Comparison of ENCODE assay signal across 8 mouse cellular contexts in the genomic region with DNA sequence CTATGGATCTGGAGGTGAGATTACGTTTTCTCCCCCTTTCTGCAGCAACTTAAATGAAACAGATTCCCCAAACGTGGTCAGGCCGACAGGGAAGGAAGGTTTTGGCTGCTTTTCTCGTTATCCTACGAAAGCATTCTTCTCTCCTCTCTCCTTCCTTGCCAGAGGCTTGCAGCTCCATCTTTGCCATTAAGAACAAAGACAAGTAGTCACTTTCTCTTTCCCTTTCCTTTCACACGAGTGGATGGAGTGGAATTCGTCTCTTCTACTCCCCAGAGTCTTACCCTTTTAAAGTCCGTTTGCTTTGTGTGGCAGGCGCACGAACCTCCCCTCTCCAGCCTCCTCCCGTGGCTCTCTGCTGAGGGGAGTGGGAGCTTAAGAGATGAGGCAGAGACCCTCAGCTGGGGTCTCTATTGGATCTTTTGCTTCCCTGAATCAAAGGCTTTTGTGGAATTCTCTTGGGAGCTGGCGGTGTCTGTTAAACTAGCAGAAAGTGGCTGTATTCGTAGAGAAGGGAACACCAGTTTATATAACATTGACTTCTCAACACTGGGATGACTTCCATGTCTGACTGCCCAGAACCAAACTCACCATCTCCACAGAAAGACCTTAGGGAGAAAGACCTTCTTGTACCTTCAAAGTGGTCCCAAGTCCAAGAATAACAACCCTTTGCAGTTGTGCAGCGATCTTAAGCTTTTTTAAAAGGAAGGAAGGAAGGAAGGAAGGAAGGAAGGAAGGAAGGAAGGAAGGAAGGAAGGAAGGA. TPM values are rescaled to one million over a fixed set of nuclear protein-coding genes. Genes with fewer than 3 reads are reported as not detected.
A peak's percentile ranks its signal among the peaks of the same experiment; 100 is the strongest.
DNase-seq lines count a peak whose midpoint lies in the region; ATAC-seq and TF ChIP-seq lines count a peak whose summit lies in the region.

No protein-coding gene starts in this region.

- H3K27ac ChIP-seq in heart, adult 2 months: peak overlapping the region; percentile 94
- no peak overlapping the region for H3K27ac ChIP-seq in ES-Bruce4 (ENCODE audit: insufficient read depth, low read length)
- H3K27ac ChIP-seq in forebrain, embryonic 10.5 days: peak overlapping the region; percentile 85
- H3K27ac ChIP-seq in limb, embryonic 11.5 days (replicated peaks; ENCODE audit: low read depth, low read length): no peak overlapping the region; the same call in 1 of the 2 replicates
- peak overlapping the region; percentile 89 for H3K27ac ChIP-seq in olfactory bulb, adult 2 months (ENCODE audit: insufficient read depth, low read depth, low read length)

- ATAC-seq in limb, embryonic 11.5 days (ENCODE audit: insufficient number of reproducible peaks, low FRiP score, low TSS enrichment, low read depth): no peak

- WGBS in heart, adult 2 months: 1% methylated on average over 14 of the region's 14 CpGs
- 2% methylated on average over 14 of the region's 14 CpGs for WGBS in forebrain, embryonic 10.5 days
- WGBS in limb, embryonic 11.5 days: 8% methylated on average over 14 of the region's 14 CpGs
- under 1% methylated on average over 14 of the region's 14 CpGs for WGBS in olfactory bulb, adult 2 months

- peaks cover 33% of the 10 kb centered on the region for H3K36me3 ChIP-seq in heart, adult 2 months (ENCODE audit: control insufficient read depth, insufficient read depth, low read length)
- H3K36me3 ChIP-seq in ES-Bruce4 (ENCODE audit: control insufficient read depth, insufficient read depth, low read length, poor library complexity, severe bottlenecking): no peaks in the 10 kb centered on the region
- H3K36me3 ChIP-seq in forebrain, embryonic 10.5 days (replicated peaks): no peaks in the 10 kb centered on the region
- H3K36me3 ChIP-seq in limb, embryonic 11.5 days (ENCODE audit: control insufficient read depth, insufficient read depth, low read length): no peaks in the 10 kb centered on the region

- peak overlapping the region; percentile 85 for H3K9ac ChIP-seq in heart, adult 2 months (ENCODE audit: low read depth, low read length)
- H3K9ac ChIP-seq in ES-Bruce4 (ENCODE audit: low read depth, poor library complexity, severe bottlenecking): peak overlapping the region; percentile 84
- H3K9ac ChIP-seq in limb, embryonic 11.5 days (ENCODE audit: low read length): peak overlapping the region; percentile 61

- TF ChIP-seq POLR2A in heart, adult 2 months (IDR thresholded peaks at IDR 0.05; ENCODE audit: insufficient read depth, low read depth, low read length): no peak
- no peak for TF ChIP-seq POLR2A in ES-Bruce4 (IDR thresholded peaks at IDR 0.05; ENCODE audit: insufficient read depth, low read length)
- TF ChIP-seq POLR2A in olfactory bulb, adult 2 months (IDR thresholded peaks at IDR 0.05; ENCODE audit: insufficient read depth, low read depth, low read length): no peak

- H3K79me2 ChIP-seq in heart, adult 2 months (replicated peaks; ENCODE audit: control insufficient read depth, insufficient read depth, low read length): no peaks in the 10 kb centered on the region

- no peak for TF ChIP-seq EP300 in heart, adult 2 months (IDR thresholded peaks at IDR 0.05; ENCODE audit: insufficient read depth, low read depth, low read length)
- no peak for TF ChIP-seq EP300 in ES-Bruce4 (IDR thresholded peaks at IDR 0.05; ENCODE audit: insufficient read depth, low read depth, low read length)

- TF ChIP-seq CTCF in heart, adult 2 months (IDR thresholded peaks at IDR 0.05): no peak
- no peak for TF ChIP-seq CTCF in ES-Bruce4 (IDR thresholded peaks at IDR 0.05; ENCODE audit: low read depth, low read length)
- TF ChIP-seq CTCF in olfactory bulb, adult 2 months (IDR thresholded peaks at IDR 0.05; ENCODE audit: insufficient read depth, low read depth, low read length): no peak

- no peaks in the 10 kb centered on the region for H3K9me3 ChIP-seq in ES-Bruce4 (replicated peaks; ENCODE audit: control insufficient read depth, insufficient read depth, low read length, poor library complexity, severe bottlenecking)
- H3K9me3 ChIP-seq in forebrain, embryonic 10.5 days: no peaks in the 10 kb centered on the region
- no peaks in the 10 kb centered on the region for H3K9me3 ChIP-seq in limb, embryonic 11.5 days (ENCODE audit: control insufficient read depth, low read length)

- no peak for DNase-seq in heart, adult 2 months
- DNase-seq in heart, postnatal 4 days: no peak
- no peak for DNase-seq in forebrain, embryonic 10.5 days (ENCODE audit: extremely low spot score, low spot score)
- DNase-seq in limb, embryonic 11.5 days (ENCODE audit: low spot score): peak; percentile 36
- no peak for DNase-seq in spleen, adult 18-20 months
- DNase-seq in layer of hippocampus, adult 18-20 months (ENCODE audit: low spot score in 2 of 2): no peak

- peak overlapping the region; percentile 77 for H3K4me3 ChIP-seq in heart, adult 2 months
- H3K4me3 ChIP-seq in ES-Bruce4 (ENCODE audit: low read depth, low read length): peak overlapping the region; percentile 61
- H3K4me3 ChIP-seq in forebrain, embryonic 10.5 days: peak overlapping the region; percentile 59
- H3K4me3 ChIP-seq in limb, embryonic 11.5 days (ENCODE audit: low read depth, low read length): peak overlapping the region; percentile 41
- H3K4me3 ChIP-seq in olfactory bulb, adult 2 months (ENCODE audit: insufficient read depth, low read depth, low read length): peak overlapping the region; percentile 91

- no peaks in the 10 kb centered on the region for H3K27me3 ChIP-seq in heart, adult 2 months (ENCODE audit: control insufficient read depth, insufficient read depth, low read length)
- H3K27me3 ChIP-seq in ES-Bruce4 (ENCODE audit: control insufficient read depth, insufficient read depth, low read length, poor library complexity, severe bottlenecking): no peaks in the 10 kb centered on the region
- H3K27me3 ChIP-seq in forebrain, embryonic 10.5 days (ENCODE audit: poor library complexity, severe bottlenecking): peaks cover 21% of the 10 kb centered on the region
- H3K27me3 ChIP-seq in limb, embryonic 11.5 days (ENCODE audit: control insufficient read depth, insufficient read depth, low read length): no peaks in the 10 kb centered on the region

- peak overlapping the region; percentile 92 for H3K4me2 ChIP-seq in limb, embryonic 11.5 days (ENCODE audit: low read depth, severe bottlenecking)

- intact Hi-C loops in heart, adult 2 months (cut with DNase I): loop anchor here (2.0 to 5.0 kb wide), 4 partner anchors 16 to 121 kb away; a partner anchor contains a TSS

- H3K4me1 ChIP-seq in heart, adult 2 months (ENCODE audit: control insufficient read depth, insufficient read depth, low read length): peaks cover 35% of the 10 kb centered on the region
- H3K4me1 ChIP-seq in ES-Bruce4 (ENCODE audit: control insufficient read depth, insufficient read depth, low read length): peaks cover 10% of the 10 kb centered on the region
- H3K4me1 ChIP-seq in forebrain, embryonic 10.5 days: peaks cover 42% of the 10 kb centered on the region
- H3K4me1 ChIP-seq in limb, embryonic 11.5 days (ENCODE audit: control insufficient read depth, insufficient read depth, low read length): peaks cover 3% of the 10 kb centered on the region; the same call in 1 of the 2 replicates
- peaks cover 27% of the 10 kb centered on the region for H3K4me1 ChIP-seq in olfactory bulb, adult 2 months (ENCODE audit: control insufficient read depth, insufficient read depth, low read length)

RNA-seq across cellular contexts. Expression of a gene that starts 1.0 kb away (rescaled TPM):
- 10 to 100 TPM; 29.4 to 36.4 TPM for total RNA-seq in heart, adult 2 months (2021)
- 29.5 and 36.2 TPM in 2 replicates for polyA plus RNA-seq in heart, adult 2 months (2012; rRNA removed)
- total RNA-seq in heart, postnatal 4 days (2021): 10 to 100 TPM; 11.7 to 12.0 TPM
- polyA plus RNA-seq in ES-Bruce4 (2011; ENCODE audit: insufficient read depth, insufficient read length, low read depth, missing spikeins): 17.0 TPM in 2 replicates
- 5.6 and 6.2 TPM in 2 replicates for polyA plus RNA-seq in forebrain, embryonic 10.5 days (2016; fragmentation: Nextera tagmentation; extraction: Ambion mirVana)
- 10.2 and 11.5 TPM in 2 replicates for polyA plus RNA-seq in limb, embryonic 11.5 days (2014; fragmentation: Nextera tagmentation; extraction: Ambion mirVana)
- polyA plus RNA-seq in olfactory bulb, adult 2 months (2012; ENCODE audit: insufficient read depth, insufficient read length, low replicate concordance, missing spikeins): not detected in 2 replicates
- total RNA-seq in layer of hippocampus, adult 18-20 months (2021): 10 to 100 TPM; 41.6 to 46.5 TPM

RNA-seq across cellular contexts. Expression of a gene that starts 42.5 kb away (rescaled TPM):
- total RNA-seq in heart, adult 2 months (2021): 10 to 100 TPM; 19.4 to 30.8 TPM
- 16.3 and 19.9 TPM in 2 replicates for polyA plus RNA-seq in heart, adult 2 months (2012; rRNA removed)
- 10 to 100 TPM; 38.5 to 41.6 TPM for total RNA-seq in heart, postnatal 4 days (2021)
- polyA plus RNA-seq in ES-Bruce4 (2011; ENCODE audit: insufficient read depth, insufficient read length, low read depth, missing spikeins): 55.6 and 62.5 TPM in 2 replicates
- 96.7 and 111 TPM in 2 replicates for polyA plus RNA-seq in forebrain, embryonic 10.5 days (2016; fragmentation: Nextera tagmentation; extraction: Ambion mirVana)
- polyA plus RNA-seq in limb, embryonic 11.5 days (2014; fragmentation: Nextera tagmentation; extraction: Ambion mirVana): 64.6 and 72.3 TPM in 2 replicates
- polyA plus RNA-seq in olfactory bulb, adult 2 months (2012; ENCODE audit: insufficient read depth, insufficient read length, low replicate concordance, missing spikeins): not detected in 2 replicates
- 10 to 100 TPM; 50.6 to 51.5 TPM for total RNA-seq in layer of hippocampus, adult 18-20 months (2021)

Comparison
In these comparisons a context has a peak if more than half of its experiments do, and no peak if none do; other contexts are left out.
1. H3K27ac ChIP-seq: peak in heart, adult 2 months (single experiment), forebrain, embryonic 10.5 days (single experiment) and olfactory bulb, adult 2 months (single experiment); none in ES-Bruce4 (single experiment) and limb, embryonic 11.5 days (single experiment).
2. H3K4me3 ChIP-seq: peak in every context shown above with its lines; median percentile 91 in olfactory bulb, adult 2 months; 77 in heart, adult 2 months; 61 in ES-Bruce4; 59 in forebrain, embryonic 10.5 days; 41 in limb, embryonic 11.5 days.
3. Peak in every context shown above with its lines, with median percentiles within 50 percentile points of each other: H3K9ac ChIP-seq.